Mouse (Mus musculus): ENCODE measurements around the gene Tmem50a.

Gene Tmem50a

DNA sequence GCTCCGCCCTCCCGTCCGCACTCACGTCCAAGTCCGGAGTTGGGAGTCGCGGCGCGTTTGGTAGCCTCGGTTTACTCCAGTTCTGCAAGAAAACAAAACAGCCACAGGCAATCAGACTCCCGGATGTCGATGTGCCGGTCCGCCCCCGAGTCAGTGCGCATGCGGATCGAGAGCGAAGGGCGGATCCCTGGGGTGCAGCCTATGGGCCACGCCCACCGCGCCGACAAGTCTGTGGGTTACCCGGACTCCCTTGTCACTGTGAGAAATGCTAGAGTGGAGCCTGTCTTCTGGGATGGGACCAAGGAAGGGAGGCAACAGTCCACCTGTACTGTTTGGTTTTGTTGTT, at the start of gene Tmem50a:
TSS of gene Tmem50a (minus strand) at position 161 of the 346 bp plus-strand sequence.
- DNase-seq: peak; percentile 92

DNA sequence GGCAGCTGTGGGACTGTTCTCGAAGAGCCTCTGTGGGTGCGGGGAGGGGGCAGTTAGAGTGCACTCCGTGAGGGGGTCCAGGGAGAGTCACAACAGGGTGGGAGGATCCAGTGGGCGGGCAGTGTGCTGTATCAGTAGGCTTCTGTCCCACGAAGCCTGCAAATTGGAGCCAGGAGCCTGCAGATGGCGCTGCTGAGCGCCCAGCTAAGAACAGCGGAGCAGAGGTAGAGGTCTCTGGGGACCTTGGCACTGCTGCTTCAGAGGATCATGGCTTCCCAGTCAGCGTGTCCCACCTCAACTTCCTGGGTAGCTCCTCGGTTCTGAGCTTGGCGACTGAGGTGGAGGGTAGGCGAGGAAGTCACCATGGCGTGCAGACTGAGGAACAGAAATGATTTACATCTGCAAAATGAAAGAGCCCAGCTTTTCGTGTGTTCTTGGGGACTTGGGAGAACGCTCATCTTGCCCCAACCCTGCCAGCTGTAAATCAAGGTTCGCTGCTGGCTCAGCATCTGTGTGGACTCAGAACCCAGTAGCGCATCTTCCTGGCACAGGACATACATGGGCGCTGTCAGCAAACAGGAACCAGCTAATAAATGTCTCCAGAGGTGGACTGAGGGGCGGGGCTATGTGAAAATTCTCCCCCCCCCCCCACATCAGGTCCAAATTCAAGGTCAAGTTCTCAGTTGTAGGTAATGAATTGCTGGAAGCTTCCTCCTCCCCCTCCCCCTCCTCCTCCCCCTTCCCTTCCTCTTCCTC, 48.4 kb upstream of the Tmem50a start:
- peak; percentile 13 for DNase-seq

DNA sequence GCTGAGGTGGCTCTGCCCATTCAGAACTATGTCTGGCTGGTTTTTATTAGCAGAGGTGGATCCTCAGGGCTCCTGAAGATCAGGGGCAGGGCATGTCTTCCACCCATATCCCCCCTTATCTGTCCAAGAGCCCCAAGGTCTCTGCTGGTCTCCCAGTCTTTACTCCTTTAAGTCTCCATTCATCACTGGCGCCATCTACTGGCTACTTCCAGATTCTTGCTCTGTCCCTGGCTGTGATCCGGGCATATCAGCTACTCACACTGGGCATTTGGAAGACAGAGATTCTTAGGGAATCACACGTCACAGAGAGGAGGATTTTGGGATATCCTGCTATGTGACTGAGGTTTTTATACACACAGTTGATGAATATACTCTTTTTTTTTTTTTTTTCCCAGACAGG, 41.5 kb upstream of the Tmem50a start:
- DNase-seq: peak; percentile 49

DNA sequence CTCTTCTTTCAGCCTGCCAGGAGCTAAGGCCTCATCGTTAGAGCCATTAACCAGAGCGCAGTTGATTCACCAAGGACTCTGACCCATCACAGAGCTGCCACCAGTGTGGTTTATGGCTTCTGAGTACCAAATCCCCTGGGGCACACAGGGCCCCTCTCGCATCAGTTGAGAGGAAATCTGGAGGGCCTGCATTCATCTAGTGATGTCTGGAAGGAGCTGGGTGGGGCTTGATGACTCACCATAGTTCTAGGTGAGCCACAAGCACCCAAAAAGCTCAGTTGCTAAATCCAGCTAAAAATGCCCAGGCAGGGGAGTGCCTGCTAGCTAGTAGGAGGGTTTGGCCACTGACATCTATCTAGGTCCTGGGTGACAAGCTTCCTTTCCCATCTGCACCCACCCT, 41.0 kb upstream of the Tmem50a start:
- DNase-seq: no peak

DNA sequence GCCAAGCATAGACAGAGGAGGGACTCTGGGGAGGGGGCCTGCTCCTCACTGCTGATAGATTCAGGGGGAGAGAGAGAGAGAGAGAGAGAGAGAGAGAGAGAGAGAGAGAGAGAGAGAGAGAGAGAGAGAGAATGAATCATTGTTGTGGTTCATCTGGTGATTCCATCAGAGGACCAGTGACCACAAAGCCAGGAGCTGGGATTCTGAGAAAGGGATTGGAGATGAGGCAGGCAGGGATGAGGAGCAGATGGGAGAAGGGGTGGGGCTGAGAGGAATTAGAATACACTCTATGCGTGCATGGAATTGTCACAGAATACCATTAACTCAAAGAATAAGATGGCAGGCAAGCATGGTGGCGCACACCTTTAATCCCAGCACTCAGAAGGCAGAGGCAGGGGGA, 40.4 kb upstream of the Tmem50a start:
- DNase-seq: no peak

DNA sequence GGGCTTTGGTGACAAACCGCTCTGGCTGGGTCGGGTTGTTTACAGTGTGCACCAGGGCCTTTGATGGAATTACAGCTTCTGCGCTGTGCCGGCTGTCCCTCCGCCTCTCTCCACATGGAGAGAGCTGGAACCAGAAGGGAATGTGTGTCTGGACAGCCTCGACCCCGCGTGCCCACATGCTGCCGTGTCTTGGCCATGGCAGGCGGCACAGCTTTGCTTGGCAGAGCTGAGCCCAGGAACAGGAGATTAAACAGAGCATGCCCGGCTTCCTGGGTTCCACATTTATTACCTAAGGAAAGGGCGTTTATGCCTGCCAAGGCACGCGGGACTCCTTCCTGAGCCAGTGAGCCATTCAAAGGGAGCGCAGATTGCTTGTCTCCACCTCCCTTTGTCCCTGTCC, 39.6 kb upstream of the Tmem50a start:
- DNase-seq: no peak

DNA sequence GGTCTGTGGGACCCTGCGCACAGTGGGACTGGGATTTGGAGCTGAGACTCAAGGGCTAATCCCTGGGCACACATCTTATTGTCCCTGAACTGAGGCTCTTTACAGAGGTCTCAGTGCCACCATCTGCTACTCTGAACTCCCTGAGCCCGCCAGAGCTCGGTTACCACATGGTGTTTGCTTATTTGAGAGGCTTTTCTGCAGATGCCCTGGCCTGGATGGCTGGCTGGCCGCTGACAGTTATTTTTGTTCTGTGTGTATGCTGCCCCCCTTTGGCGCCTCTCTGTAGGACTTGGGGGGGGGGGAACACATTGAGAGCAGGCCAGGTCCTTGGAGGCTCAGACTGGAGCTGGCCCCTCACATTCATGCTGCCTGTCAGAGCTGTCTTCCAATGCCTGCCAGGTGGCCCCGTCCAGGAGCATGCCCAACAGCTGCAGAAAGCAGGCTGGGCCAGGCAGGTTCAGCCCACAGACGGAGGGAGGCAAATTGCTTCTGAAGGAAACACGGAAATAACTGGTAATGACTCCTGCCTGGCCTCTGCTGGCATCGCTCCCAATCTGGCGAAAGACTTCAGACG, 35.8 kb upstream of the Tmem50a start:
- peak; percentile 42 for DNase-seq

DNA sequence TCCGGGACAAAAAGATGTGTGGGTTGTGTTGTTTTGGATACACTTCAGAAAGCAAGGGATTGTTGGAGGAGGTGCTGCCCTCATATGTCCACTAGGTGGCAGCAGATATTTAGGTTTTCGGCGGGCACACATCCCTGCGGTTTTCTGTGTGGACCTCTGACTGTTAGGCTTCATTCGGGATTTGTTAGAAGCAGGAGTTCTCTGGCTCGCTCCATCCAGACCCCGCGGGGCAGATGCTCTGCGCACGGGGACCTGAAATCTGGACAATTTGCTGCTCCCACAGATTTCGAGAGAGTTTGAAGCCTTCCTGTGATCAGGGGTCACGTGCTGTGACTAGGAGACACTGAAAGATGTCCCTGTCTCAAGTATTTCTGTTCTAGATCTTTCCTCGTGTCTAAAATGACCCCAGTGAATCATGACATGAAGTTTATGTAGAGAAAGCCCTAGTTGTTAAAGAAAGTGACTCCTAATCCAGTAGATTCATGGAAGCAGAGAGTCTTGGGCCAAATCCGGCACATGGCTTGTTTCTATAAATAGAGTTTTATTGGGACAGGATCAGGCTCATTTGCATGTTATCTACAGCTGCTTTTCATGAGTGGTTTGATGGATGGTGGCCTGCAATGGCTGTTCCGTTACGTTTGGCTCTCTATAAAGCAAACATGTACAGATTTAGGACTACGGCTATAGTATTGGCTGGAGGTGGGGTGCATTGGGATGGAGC, 31.4 kb upstream of the Tmem50a start:
- DNase-seq: peak; percentile 40

DNA sequence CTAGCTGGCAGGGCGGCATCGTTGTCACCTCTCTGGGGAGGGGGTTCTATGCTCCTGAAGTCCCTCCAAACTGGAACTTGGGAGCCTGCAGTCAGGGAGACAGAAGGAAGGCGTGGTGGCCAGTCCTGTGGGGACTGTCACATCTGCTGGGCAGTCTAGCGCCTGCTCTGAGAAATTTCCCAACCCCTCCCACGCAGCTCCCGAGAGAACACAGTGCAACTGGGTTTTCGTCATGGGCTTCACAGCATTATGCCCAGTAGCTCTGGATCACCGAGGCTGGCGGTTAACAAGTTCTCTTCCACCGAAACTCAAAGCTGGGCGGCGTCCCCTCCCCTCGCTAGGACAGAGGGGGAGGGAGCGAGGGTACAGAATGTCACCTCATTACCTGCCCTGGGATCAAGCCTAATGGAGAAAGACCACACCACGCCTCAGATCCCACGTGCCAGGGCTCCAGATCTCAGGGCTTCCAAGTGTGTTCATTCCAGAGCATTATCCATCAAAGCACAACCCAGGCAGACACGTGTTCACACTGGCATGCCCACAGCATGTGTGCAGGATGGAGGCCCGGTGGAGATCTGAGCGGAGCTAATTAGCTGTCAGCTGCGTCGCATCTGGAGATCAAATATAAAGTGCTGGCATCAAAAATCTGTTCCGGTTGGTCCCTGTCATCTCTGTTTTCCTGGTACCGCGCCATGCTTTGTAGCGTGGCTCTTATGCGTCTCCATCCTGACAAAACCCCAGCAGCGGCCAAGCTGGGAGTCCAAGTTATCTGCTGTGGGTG, 29.1 kb upstream of the Tmem50a start:
- DNase-seq: no peak

DNA sequence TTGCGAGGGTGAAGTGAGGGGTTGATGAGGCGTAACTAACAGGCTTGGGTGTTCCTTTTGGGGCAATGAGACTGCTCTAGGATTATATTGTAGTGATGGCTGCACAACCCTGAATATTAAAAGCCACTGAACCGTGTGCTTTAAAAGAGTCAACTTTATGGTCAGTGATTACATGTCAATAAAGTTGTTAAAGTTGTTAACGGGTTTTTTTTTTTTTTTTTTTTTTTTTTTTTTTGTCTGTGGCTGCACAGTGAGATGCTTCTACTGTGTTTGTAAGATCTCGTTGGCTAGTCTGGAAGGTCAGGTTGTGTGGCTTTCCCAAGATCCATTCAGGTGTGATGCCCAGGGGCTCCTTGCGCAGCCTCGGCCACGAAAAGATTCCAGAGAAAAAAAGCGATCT, 25.1 kb upstream of the Tmem50a start:
- DNase-seq: no peak

DNA sequence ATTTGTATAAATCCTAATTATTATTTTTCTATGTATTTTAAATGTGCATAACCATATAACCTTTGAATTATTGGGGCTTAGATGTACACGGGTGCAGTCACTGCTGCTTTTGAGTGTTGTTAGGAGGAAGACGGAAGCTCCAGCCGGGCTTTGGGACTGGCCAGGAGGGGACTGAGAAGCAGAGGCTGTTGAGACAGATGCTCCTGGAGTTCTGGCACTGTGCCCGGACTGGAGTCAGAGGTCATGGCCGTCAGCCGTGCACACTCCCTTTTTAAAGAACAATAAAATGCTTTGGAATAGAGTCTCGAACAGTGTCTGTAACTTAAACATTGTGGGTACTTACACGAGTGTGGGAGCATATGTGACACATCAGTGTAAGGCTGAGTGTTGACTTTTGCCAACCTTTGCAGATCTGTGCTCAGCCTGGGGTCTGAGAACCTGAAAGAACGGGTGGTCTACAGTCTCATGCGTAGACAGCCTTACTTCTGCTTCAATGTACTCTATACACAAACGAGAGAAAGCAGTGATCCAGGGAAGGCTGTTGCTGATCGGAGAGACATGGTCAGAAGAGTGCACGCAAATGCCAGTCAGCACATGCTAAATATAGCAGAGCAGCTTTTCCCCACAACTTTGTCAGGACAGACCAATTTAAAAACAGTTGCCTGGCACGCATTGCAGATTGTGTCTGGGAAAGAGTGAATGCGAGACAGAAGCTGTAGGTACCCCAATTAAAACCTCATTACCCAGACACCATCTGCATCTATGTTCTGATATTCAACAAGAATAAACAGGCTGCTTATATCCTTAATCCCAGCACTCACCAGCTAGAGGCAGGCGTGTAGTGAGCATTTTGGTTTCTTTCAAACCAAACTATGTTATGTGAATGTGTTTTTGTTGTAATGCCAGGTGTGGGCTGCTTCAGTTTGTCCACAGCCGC, 22.7 kb upstream of the Tmem50a start:
- DNase-seq: no peak

DNA sequence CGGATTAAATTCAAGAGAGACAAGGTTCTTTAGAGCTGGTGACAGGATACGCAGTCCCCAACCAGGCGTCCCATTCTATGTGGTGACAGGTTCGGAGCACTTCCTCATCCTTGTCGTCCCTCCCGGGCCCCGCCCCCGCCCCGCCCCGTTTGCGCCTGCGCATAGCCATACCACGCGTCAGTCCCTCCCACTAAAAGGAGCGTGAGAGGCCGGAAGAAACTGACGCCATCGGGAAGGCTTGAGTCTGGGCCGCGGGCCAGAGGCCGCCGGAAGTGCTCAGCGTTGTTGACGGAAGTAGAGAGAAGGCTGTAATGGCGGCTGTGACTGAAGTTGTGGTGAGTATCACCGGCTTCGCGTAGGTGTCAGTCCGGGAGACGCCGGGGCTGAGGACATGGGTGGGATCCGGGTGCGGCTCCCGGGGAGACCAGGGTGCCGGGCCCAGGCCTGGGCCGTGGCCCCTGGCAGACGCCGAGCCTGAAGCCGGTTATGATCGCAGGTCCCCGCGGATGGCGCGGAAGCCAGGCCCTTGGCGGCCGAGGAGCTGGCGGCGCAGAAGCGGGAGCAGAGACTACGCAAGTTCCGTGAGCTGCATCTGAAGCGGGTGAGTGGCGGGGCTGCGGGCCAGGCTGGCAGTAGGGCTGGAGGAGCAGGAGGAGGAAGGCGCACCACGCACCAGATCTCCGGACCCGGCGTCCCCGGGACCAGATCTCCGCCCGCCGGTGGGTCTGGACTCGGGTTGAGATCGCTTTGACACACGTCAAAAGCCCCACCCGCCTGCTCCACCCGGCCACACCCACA, 16.1 kb upstream of the Tmem50a start, which contains the start of gene Syf2:
TSS of gene Syf2 (plus strand) at position 215 of the 798 bp plus-strand sequence.
- peak; percentile 94 for DNase-seq

DNA sequence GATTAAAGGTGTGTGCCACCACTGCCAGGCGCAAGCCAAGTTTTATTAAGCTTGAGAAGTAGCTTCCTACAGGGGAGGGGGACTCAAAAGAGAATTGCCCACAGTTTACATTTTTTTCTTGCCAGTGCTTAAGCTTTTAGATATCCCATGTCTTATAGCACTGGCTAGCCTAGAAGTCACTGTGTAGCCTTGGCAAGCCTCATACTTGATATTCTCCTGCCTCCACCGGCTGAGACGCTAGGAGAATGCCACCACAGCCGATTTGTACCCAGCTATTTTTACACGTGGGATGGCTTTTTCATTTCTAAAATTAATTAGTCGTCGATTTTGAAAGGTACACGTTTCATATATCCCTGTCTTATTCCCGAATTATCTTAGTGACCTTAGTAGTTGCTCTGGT, 15.4 kb upstream of the Tmem50a start:
- no peak for DNase-seq

DNA sequence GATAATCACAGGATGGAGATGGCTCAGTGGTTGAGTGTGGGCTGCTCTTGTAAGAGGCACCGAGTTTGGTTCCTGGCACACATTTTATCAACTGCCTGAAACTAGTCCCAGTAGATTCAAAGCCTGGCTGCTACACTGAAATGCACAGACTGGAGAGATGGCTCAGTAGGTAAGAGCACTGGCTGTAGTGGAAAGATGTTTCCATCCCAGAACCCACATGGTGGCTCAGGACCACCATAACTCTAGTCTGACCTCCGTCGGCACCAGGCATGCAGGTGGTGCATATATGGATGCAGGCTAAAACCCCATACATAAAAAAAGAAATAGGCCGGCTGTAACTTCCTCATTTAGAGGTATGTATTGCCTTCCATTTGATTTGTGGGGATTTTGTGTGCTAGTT, 14.7 kb upstream of the Tmem50a start:
- no peak for DNase-seq

DNA sequence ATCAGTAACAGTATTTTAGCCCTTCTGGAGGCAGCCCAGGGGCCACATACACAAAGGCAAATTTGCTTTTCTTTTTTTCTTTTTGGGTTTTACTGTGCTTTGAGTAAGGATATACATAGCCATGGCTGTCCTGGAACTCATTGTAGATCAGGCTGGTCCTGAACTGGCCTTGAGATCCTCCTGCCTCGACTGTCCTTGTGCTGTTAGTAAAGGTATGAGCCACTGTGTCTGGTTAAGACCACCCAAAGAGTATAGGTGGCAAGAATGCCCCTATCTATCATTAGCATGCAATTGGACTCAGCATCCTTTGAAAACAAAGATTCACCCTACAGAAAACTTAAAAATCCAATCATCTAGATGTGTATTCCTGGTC, 13.6 kb upstream of the Tmem50a start:
- DNase-seq: no peak

DNA sequence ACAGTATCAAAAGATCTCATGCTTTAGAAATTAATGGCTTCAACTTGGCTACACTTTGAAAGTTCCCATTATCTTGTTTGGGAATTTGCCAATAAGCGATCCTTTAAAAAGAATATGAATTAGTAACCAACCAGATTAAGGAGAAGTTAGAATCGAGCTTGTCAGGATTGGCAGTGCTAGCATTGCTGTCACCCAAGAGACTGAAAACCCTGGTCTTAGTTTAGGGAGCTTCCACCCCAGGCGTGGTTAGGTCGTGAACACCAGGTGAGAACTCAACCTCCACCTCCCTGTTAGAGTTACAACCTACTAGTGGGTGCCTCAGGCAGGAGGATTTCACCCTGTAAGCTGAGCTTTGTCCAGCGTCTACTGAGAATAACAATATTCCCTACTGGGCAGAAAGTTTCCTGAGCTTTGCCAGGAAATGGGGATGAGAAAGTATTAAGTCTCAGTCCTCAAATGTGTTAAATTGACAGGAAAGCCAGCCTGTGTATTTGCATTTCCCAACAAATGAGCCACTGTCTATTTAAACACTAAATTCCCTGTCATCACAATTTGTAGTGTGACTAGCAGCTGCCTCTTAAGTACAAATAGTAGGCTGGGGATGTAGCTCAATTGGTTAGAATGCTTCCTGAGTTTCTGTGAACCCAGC, 13.1 kb upstream of the Tmem50a start:
- DNase-seq: no peak

DNA sequence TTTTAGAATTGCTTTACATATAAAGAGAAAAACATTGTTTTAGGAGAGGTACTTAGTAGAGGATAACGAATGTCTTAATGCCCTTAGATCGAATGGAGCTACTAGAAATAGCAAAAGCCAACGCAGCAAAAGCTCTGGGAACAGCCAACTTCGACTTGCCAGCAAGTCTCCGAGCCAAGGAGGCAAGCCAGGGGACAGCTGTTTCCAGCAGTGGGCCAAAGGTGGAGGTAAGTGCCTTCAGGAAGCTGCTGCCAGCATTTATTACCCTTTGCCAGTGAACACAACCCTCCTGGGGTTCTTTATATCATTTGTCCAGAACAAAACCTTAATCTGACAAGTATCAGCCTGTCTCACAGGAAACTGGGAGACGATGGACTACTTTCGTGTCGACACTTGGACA, 10.4 kb upstream of the Tmem50a start:
- DNase-seq: peak; percentile 52

DNA sequence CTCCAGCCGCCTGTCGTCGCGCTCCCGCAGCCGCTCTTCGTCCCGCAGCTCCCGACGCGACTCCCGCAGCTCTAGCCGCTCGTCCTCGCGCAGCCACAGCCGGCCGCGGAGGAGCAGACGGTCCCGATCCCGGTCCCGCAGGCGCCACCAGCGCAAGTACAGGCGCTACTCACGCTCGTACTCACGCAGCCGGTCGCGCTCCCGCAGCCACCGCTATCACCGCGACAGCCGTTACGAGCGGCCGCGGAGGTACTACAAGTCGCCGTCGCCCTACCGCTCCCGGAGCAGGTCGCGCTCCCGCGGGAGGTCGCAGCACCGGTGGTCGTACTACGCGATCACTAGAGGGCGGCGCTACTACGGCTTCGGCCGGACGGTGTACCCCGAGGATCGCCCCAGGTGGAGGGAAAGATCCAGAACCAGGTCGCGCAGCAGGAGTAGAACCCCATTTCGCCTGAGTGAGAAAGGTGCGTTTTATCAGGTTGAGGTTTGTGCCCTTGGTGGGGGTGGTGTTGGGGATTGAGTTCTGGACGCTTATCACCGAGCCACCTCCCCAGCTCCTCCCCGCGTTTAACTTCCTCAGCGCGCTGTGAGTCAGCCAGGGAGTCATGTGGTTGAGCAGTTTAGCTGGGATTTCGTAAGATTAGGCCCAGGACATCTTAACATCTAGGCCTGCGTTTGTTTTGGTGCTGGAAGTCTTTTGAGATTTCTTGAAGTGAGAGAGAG, 9.4 kb upstream of the Tmem50a start:
- DNase-seq: peak; percentile 59

DNA sequence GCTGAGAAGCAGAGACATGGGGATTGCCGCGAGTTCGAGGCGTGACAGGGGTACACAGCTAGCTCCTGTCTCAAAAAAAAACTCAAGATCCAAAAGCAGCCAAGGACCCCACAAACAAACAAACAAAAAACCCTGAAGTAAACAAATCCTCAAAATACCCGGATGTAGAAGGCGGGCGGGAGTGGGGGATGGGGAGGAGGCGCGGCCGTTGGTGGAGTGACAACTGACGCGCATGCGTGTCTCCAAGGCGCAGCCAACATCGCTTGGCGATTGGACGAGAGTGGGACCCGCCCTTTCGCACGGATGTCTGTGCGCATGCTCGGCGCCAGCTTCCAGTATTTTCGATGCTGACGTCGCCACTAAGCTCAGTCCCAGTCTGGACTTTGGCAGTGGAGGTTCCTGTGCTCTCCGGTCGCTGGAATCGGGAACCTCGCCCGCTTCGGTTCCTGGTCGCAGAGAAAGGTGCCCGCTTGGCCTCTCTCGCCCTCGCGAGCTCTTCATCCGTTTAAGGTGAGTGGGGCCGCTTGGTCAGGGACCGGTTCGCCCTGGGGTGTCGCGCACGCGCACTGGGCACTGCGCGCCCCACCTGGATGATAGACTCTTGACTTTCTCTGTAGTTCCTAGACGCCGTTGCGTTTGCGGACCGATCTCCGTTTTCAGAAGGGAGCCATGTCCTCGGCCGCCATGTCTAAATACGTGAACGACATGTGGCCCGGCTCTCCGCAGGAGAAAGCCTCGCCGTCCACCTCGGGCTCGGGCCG, 8.6 kb upstream of the Tmem50a start, which contains the start of gene Rsrp1:
TSS of gene Rsrp1 (plus strand) at position 335 of the 761 bp plus-strand sequence.
- peak; percentile 97 for DNase-seq

Data from kidney, adult 11 months (tissue).